Mouse (Mus musculus): Measurements from ENCODE around the gene Chtf18. TPM values are rescaled to one million over a fixed set of nuclear protein-coding genes. Genes with fewer than 3 reads are reported as not detected.

Gene Chtf18
- polyA plus RNA-seq, 1 experiment from 2014 or later = 48.3 TPM

DNA sequence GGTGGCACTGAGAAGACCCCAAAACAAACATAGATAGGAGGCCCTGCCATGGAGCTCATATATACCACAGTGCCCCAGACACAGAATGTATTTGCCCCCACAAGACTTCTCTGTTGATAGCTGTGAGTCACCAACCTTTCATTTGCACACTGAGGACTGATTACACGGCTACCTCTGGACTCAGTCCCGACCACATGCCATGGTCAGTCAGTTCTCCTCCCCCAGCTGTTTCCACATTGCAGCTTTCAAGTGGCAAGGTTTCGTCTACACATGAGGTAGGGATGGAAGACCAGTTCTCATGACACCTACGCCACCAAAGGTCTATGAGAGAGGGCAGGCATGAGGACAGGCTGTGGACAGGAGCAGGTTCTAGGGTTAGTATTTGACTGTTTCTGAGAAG is 16.1 kb downstream of the Chtf18 start:
- no peak overlapping the region for H3K4me2 ChIP-seq
- peaks cover 3% of the 10 kb centered on the region for H3K4me1 ChIP-seq (replicated peaks)
- H3K9ac ChIP-seq (replicated peaks) = no peak overlapping the region
- no peaks in the 10 kb centered on the region for H3K36me3 ChIP-seq
- no peak overlapping the region for H3K4me3 ChIP-seq (replicated peaks)
- H3K27me3 ChIP-seq = peaks cover 25% of the 10 kb centered on the region
- 79% methylated on average over 4 of the region's 4 CpGs for WGBS
- no peak overlapping the region for H3K27ac ChIP-seq
- peaks cover 8% of the 10 kb centered on the region; the same call in 1 of the 2 replicates for H3K9me3 ChIP-seq
- no peak for ATAC-seq (ENCODE audit: insufficient number of reproducible peaks, insufficient read depth, low FRiP score, low TSS enrichment, low read depth)

DNA sequence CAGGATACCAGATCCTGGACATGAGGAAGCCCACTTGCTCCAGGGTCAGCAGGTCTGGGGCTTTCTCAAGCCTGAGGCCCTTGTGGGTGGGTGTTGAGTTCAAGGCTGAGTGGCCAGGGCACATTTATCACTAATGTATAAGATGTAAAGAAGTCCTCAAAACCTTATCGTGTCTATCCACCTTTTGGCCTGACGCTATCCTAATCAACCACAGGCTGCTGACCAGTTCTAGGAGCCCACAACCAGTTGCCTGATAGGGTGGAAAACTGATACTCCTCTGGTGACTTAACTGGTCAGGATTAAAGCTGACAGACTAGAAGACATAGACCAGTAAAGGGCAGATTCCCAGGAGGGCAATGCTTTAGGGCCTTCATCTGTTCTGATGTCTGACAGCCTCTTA is 17.2 kb downstream of the Chtf18 start:
- no peak overlapping the region for H3K27ac ChIP-seq
- peaks cover 14% of the 10 kb centered on the region for H3K27me3 ChIP-seq
- H3K4me2 ChIP-seq = no peak overlapping the region
- H3K4me3 ChIP-seq (replicated peaks) = no peak overlapping the region
- no peak overlapping the region for H3K9ac ChIP-seq (replicated peaks)
- no peaks in the 10 kb centered on the region for H3K4me1 ChIP-seq (replicated peaks)
- no peak for ATAC-seq (ENCODE audit: insufficient number of reproducible peaks, insufficient read depth, low FRiP score, low TSS enrichment, low read depth)
- no peaks in the 10 kb centered on the region for H3K36me3 ChIP-seq
- peaks cover 8% of the 10 kb centered on the region; the same call in 1 of the 2 replicates for H3K9me3 ChIP-seq
- 87% methylated on average over 2 of the region's 2 CpGs for WGBS

DNA sequence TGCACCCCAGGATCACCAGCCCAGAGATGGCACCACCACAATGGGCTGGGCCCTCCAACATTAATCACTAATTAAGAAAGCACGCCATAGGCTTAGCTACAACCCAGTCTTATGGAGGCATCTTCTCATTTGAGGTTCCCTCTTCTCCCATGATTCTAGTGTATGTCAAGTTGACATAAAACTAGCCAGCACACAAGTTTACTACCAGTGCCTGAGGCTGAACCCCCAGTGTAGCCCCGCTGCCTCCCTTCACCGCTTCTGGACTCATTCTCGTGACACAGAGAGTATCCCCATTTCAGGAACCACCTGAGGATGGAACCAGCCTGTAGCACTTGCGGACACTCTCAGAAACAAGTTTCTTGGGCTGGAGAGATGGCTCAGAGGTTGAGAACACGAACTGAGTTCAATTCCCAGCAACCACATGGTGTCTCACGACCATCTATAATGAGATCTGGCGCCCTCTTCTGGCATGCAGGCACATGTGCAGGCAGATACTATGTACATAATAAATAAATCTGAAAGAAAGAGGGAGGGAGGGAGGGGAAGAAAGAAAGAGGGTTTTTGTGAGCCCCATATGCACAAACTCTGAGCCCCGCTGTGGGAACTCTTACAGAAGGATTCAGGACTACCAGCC is 26.2 kb downstream of the Chtf18 start:
- no peaks in the 10 kb centered on the region for H3K9me3 ChIP-seq
- no peak overlapping the region for H3K4me2 ChIP-seq
- H3K36me3 ChIP-seq = no peaks in the 10 kb centered on the region
- H3K27ac ChIP-seq = no peak overlapping the region
- no peak overlapping the region for H3K4me3 ChIP-seq (replicated peaks)
- 58% methylated on average over 9 of the region's 9 CpGs for WGBS
- peaks cover 7% of the 10 kb centered on the region for H3K4me1 ChIP-seq (replicated peaks)
- no peak overlapping the region for H3K9ac ChIP-seq (replicated peaks)
- ATAC-seq (ENCODE audit: insufficient number of reproducible peaks, insufficient read depth, low FRiP score, low TSS enrichment, low read depth) = no peak
- H3K27me3 ChIP-seq = no peaks in the 10 kb centered on the region; the same call in 1 of the 2 replicates

DNA sequence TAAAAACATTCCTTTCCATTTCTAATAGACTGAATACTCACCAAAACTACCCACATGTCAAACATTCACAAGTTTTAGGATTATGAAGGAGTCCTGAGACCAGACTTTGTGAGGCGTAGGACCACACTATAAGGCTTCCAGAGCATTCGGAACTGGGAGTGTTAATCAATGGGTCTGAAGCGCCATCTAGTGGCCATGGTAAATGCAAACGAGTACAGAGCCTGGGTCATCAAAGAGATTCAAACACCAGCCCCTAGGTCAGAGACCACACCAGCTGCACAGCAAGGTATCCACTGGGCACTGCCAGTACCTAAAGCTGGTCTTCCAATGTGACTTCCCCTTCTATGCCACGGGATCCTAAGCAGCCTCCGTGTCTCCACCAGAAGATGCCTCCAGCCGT is 28.8 kb downstream of the Chtf18 start:
- Histone ChIP-seq H3K4me1 (replicated peaks) (peaks cover 7% of the 10 kb centered on the region), H3K9ac (replicated peaks) (no peak overlapping the region), H3K4me2 (no peak overlapping the region), H3K9me3 (no peaks in the 10 kb centered on the region), H3K27me3 (no peaks in the 10 kb centered on the region; the same call in 1 of the 2 replicates), H3K36me3 (no peaks in the 10 kb centered on the region), H3K4me3 (replicated peaks) (no peak overlapping the region), H3K27ac (no peak overlapping the region)
- 12% methylated on average over 7 of the region's 7 CpGs for WGBS
- 0 out of 2 replicates have a peak, but pooled peaks have one; percentile 70 for ATAC-seq (ENCODE audit: insufficient number of reproducible peaks, insufficient read depth, low FRiP score, low TSS enrichment, low read depth)

DNA sequence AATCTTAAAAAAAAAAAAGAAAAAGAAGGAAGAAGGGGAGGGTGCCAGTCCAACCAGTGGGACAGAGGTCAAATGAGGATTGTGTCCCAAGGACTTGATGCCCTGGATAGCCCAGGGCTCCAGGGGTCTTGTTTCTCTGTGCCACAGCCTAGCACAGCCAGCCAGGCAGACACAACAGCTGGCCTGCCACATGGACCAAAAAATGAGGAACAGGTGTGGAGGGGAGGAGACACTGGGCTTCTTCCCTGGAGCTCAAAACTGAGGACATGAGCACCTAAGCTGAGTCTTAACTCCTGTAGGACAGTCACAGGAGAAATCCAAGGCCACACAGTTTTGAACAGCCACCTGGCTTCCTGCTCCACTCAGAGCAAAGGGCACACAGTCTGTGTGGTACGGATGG is 31.0 kb downstream of the Chtf18 start:
- no peak for ATAC-seq (ENCODE audit: insufficient number of reproducible peaks, insufficient read depth, low FRiP score, low TSS enrichment, low read depth)
- 28% methylated on average over 1 of the region's 1 CpGs for WGBS
- no peaks in the 10 kb centered on the region for H3K9me3 ChIP-seq
- no peaks in the 10 kb centered on the region for H3K36me3 ChIP-seq
- peaks cover 7% of the 10 kb centered on the region for H3K4me1 ChIP-seq (replicated peaks)
- H3K27me3 ChIP-seq = no peaks in the 10 kb centered on the region; the same call in 1 of the 2 replicates
- no peak overlapping the region for H3K4me3 ChIP-seq (replicated peaks)
- H3K4me2 ChIP-seq = no peak overlapping the region
- no peak overlapping the region for H3K27ac ChIP-seq
- H3K9ac ChIP-seq (replicated peaks) = no peak overlapping the region

DNA sequence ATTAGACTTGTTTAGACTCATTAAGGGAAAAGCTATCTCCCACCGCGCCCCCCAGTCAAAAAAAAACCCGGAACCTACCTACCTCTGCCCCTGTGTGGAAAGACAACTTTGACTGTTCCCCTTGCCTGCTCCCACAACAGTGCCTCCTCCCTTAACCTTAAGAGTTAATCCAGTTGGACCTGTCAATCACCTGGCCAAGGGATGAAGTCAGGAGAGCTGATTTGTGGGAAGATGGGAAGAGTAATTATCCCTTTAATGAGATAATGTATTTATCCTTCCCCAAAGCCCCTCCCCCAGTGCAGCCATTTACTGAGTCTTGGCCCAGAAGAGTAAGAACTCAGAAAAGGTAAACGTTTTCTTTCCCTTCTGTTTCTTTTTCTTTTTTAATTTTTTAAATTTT is 38.3 kb downstream of the Chtf18 start:
- no peak for ATAC-seq (ENCODE audit: insufficient number of reproducible peaks, insufficient read depth, low FRiP score, low TSS enrichment, low read depth)
- H3K27ac ChIP-seq = no peak overlapping the region
- H3K4me3 ChIP-seq (replicated peaks) = no peak overlapping the region
- H3K9me3 ChIP-seq = no peaks in the 10 kb centered on the region
- no peaks in the 10 kb centered on the region for H3K36me3 ChIP-seq
- H3K4me1 ChIP-seq (replicated peaks) = peaks cover 19% of the 10 kb centered on the region
- 81% methylated on average over 4 of the region's 4 CpGs for WGBS
- H3K4me2 ChIP-seq = no peak overlapping the region
- peaks cover 17% of the 10 kb centered on the region for H3K27me3 ChIP-seq
- H3K9ac ChIP-seq (replicated peaks) = no peak overlapping the region

DNA sequence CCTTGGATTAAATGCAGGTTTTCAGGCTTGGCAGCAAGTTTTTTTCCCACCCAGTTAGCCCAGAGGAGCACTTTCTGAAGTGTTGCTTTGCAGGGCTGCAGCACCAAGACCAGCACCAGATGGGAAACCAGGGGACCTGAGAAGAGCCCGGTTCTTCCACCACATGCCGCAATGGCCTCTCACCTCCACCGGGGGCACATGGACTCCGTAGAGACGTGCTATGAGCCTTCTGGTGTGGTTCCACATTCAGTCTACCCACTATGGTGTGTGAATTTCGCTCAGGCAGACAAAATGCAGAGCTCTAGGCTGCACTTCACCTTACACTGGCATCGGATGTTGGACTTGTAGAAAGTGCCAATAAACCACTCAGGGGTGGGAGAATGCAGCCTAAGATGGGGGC is 40.9 kb downstream of the Chtf18 start:
- no peak for ATAC-seq (ENCODE audit: insufficient number of reproducible peaks, insufficient read depth, low FRiP score, low TSS enrichment, low read depth)
- Histone ChIP-seq H3K4me1 (replicated peaks) (peaks cover 19% of the 10 kb centered on the region), H3K4me3 (replicated peaks) (no peak overlapping the region), H3K9ac (replicated peaks) (no peak overlapping the region), H3K27ac (no peak overlapping the region), H3K9me3 (no peaks in the 10 kb centered on the region), H3K4me2 (no peak overlapping the region), H3K27me3 (peaks cover 17% of the 10 kb centered on the region), H3K36me3 (no peaks in the 10 kb centered on the region)
- WGBS = 39% methylated on average over 7 of the region's 7 CpGs

DNA sequence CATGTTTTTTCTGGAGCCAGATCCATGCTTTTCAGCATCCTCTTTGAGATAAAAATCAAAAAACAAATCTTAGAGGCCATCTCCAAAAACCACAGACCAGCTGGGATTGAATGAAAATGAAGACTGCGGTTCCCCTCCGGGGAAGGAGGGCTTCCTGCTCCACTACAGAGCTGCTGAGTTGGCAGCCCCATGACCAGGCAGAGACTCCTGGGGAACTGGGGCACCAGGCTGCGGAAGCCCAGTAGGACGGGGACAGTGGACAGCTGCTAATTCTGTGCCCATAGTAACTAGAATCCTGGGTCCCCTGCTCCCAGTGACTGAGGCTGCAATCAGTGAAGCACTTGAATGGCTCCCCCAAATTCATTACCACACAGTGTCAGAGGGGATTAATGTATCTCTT is 45.6 kb downstream of the Chtf18 start:
- Histone ChIP-seq H3K4me2 (no peak overlapping the region), H3K27ac (no peak overlapping the region), H3K9me3 (no peaks in the 10 kb centered on the region), H3K9ac (replicated peaks) (no peak overlapping the region), H3K4me1 (replicated peaks) (peaks cover 5% of the 10 kb centered on the region; the same call in 1 of the 2 replicates), H3K36me3 (no peaks in the 10 kb centered on the region), H3K27me3 (peaks cover 26% of the 10 kb centered on the region), H3K4me3 (replicated peaks) (no peak overlapping the region)
- WGBS = 86% methylated on average over 4 of the region's 4 CpGs
- ATAC-seq (ENCODE audit: insufficient number of reproducible peaks, insufficient read depth, low FRiP score, low TSS enrichment, low read depth) = no peak

DNA sequence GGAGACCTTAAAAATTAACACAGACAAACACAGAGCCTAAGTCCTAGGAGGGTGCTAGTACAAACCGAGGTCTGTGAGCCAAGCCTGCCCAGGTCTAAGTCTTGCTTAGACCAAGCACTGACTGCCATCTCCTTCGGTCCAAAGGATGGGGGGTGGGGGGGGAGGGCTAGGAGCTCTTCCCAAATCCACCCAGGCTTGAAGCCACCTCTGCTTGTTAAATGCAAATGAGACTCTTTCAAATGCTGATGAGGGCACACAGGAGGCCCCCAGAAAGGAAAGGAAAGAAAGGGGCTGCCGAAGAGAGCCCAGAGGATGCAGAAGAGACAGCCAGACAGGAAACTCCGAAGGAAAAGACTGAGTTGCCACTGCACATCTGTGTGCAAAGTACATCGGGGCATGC is 47.4 kb downstream of the Chtf18 start:
- WGBS = 12% methylated on average over 5 of the region's 5 CpGs
- Histone ChIP-seq H3K36me3 (no peaks in the 10 kb centered on the region), H3K4me2 (no peak overlapping the region), H3K4me3 (replicated peaks) (no peak overlapping the region), H3K27me3 (peaks cover 24% of the 10 kb centered on the region), H3K9ac (replicated peaks) (0 out of 2 replicates have a peak overlapping the region, but pooled peaks have one; percentile 23), H3K27ac (no peak overlapping the region), H3K9me3 (peaks cover 13% of the 10 kb centered on the region), H3K4me1 (replicated peaks) (no peaks in the 10 kb centered on the region)
- no peak for ATAC-seq (ENCODE audit: insufficient number of reproducible peaks, insufficient read depth, low FRiP score, low TSS enrichment, low read depth)

DNA sequence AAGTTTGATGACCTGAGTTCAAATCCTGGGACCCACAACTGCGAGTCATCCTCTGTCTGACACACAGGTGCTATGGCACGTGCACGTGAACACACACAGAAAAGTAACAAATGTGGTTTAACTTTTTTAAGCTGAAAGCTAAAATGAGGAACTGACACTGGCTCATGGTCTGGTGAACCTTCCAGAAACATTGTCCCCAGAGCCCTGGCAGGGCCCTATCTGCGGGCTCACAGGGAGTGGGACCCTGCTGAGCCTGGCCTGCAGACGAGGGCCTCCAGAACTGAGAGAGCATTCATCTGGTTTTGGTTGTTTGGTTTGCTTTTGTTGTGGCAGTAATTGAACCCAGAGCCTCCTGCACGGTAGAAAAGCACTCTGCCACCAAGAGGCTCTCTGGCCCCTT is 49.2 kb downstream of the Chtf18 start:
- no peak overlapping the region for H3K27ac ChIP-seq
- H3K4me1 ChIP-seq (replicated peaks) = no peaks in the 10 kb centered on the region
- H3K36me3 ChIP-seq = no peaks in the 10 kb centered on the region
- H3K4me3 ChIP-seq (replicated peaks) = no peak overlapping the region
- no peak overlapping the region for H3K4me2 ChIP-seq
- no peak for ATAC-seq (ENCODE audit: insufficient number of reproducible peaks, insufficient read depth, low FRiP score, low TSS enrichment, low read depth)
- 58% methylated on average over 6 of the region's 6 CpGs for WGBS
- peaks cover 13% of the 10 kb centered on the region for H3K9me3 ChIP-seq
- H3K27me3 ChIP-seq = peaks cover 17% of the 10 kb centered on the region
- no peak overlapping the region for H3K9ac ChIP-seq (replicated peaks)

DNA sequence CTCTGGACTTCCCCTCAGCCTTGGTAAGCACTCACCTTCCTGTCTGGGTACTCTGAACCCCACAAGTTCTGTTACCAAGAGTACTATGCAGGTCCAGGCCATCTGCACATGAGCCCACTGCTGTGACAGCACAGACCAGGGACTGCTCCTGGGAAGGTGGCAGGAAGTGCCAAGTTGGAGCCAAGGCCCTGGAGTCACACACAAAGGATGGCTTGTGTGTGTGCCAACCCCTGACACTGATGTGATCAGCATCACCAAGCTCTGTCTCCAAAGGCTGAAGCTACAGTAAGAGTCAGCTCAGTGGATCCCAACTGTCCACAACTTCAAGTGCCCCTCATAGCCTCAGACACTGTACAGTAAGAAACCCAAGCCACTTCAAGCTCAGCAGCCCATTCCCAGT is 54.2 kb downstream of the Chtf18 start:
- 0 out of 2 replicates have a peak, but pooled peaks cover 4% of the 10 kb centered on the region for H3K4me1 ChIP-seq (replicated peaks)
- H3K9ac ChIP-seq (replicated peaks) = no peak overlapping the region
- no peaks in the 10 kb centered on the region for H3K36me3 ChIP-seq
- H3K9me3 ChIP-seq = peaks cover 13% of the 10 kb centered on the region
- H3K4me3 ChIP-seq (replicated peaks) = no peak overlapping the region
- no peaks in the 10 kb centered on the region; the same call in 1 of the 2 replicates for H3K27me3 ChIP-seq
- H3K4me2 ChIP-seq = no peak overlapping the region
- H3K27ac ChIP-seq = no peak overlapping the region
- no peak for ATAC-seq (ENCODE audit: insufficient number of reproducible peaks, insufficient read depth, low FRiP score, low TSS enrichment, low read depth)
